Mouse (Mus musculus) urinary bladder, postnatal 25 days (tissue): ENCODE measurements around the gene Spty2d1.
A peak's percentile ranks its signal among the peaks of the same experiment; 100 is the strongest.
"Not testable (repeated sequence)": the region's sequence is repeated elsewhere in the genome, so short reads cannot be mapped to it uniquely, and the experiment has no call there.

ENCODE experiments used
- DNase-seq: peaks from one replicate; pipeline ENCODE4 v3.0.0; 2022; ENCODE audit warnings: low spot score

The Spty2d1 gene

DNA sequence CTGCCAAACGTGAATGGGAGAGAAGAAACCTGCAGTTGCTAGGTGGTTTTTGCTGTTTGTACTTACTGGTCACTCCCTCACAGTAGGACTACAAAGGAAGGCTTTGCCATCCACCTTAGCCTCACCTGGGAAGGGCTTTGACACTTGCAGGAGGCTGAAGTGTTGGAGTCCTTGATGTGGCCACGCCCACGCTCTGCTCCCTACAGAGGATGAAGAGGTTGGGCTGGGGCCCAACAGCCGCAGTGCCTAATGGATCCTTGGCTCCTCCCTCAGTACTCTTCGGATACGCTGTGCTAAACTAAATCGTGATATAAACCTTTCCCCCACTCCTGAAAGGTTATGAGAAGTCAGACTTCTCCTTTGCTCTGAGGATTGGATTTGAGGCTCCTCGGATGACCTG lies 12.7 kb upstream of the Spty2d1 start:
- DNase-seq: no peak

- no peak for DNase-seq
Observed at GRCm38 (mm10) chr7:47019641-47020040, 11.4 kb upstream of the Spty2d1 start.

- no peak for DNase-seq
Observed at GRCm38 (mm10) chr7:47017146-47017545, 8.9 kb upstream of the Spty2d1 start.

DNA sequence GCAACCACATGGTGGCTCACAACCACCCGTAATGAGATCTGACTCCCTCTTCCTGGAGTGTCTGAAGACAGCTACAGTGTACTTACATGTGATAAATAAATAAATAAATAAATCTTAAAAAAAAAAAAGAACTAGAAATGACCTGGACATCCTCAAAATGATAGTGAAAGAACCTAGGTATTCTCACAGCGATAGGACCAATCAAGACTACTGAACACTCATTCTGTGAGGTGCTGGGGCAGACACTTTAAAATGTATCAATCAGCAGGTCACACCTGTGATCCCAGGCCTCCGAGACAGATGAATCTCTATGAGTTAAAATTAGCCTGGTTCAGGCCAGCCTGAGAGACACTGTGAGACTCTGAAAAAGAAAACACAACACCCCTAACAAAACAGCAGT lies 8.4 kb upstream of the Spty2d1 start:
- no peak for DNase-seq

DNA sequence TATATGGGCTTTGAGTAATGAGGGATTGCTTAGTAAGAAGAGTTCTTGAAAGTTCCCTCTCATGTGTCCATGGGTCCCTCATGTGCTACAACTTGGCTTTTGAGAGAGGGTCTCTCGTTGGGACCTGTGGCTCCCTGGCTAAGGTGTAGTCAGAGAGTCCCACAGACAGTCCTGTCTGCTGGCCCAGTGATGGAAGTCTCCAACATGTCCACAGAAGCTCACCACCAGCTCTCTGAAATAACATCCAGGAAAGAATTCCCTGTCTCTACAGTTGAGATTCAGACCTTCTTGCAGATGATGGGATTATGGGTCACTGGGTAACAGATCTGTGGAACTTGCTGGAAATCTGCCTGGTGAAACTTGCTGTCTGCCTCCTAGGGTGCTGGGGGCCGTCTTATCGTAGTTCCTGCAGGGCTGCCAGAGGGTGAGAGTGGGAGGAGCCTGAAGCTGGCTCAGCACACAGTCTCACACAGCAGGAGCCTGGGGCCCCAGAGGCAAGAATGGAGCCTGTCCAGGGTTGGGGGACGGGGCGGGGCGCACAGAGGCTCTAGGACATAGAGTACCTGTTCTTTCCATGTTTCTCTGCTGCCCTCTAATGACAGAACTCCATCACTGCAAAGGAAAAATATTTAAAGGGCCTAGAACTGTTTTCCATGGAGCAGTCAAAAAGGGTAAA lies 7.3 kb upstream of the Spty2d1 start:
- DNase-seq: peak; percentile 60

- DNase-seq: peak; percentile 41
Observed at GRCm38 (mm10) chr7:47014564-47015389, 6.6 kb upstream of the Spty2d1 start.

GRCm38 (mm10) chr7:47013131-47013767 lies 5.0 kb upstream of the Spty2d1 start:
- no peak for DNase-seq

GRCm38 (mm10) chr7:47007818-47008167 lies 418 bp downstream of the Spty2d1 start:
- DNase-seq: no peak

DNA sequence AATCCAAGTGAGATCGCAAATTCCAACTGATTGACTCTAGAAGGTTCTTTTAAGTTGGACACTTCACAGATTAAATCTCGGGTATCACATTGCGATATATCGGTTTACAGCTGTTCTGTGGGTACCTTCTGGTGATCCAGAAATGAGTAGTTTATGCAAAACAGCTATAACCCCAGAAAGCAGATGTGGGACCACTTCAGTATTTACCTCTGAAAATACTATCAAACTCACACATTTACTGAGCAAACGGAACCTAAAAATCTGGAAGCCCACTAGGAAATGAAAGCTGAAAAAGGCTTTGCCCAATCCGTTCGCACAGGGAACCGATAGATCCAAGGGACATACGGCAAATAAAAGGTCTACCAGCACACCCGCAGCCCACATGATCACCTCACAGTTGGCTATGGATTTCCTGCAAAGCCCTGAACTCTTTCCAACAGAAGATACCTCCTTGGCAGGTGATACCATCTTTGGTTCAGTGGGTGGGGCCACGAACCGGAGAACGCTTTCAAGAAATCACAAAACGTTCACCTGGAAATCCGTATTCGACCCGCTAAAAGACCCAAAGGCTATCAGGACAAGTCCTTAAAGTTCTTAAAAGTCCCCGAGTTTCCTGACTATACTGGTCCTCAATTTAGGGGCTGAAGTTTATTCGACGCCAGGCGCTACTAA lies 966 bp downstream of the Spty2d1 start:
- DNase-seq: no peak

DNA sequence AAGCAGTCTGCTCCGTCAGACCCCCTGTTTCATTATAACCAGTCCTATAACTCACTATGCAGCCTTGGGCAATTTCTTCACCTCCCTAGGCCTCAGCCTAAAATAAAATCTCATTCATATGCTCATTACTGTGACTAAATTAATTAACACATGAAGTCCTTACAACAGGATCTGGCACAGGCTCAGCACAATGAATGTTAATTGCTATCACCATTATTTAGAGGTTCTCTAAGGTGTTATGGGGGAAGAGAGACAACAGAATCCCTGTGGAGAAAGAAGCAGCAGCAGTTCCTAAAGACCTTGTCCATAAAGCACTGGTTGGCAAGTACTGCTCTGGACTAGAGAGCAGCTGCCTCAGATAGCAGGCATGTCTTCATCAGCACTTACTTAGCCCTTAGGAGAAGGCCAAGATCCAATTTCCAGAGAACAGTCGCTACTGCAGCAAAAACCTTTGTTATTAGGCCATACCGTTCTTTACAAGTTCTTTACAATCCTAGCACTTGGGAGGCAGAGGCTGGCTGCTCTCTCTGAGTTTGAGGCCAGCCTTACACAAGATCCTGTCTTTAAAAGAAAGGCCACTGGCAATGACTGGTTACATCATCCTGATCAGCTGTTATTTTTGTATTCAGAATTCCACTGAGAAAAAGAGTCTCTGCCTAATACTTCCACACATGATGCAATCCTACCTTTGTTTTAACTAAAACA lies 4.6 kb downstream of the Spty2d1 start:
- no peak for DNase-seq

GRCm38 (mm10) chr7:47001900-47002275 lies 6.3 kb downstream of the Spty2d1 start:
- no peak for DNase-seq

DNA sequence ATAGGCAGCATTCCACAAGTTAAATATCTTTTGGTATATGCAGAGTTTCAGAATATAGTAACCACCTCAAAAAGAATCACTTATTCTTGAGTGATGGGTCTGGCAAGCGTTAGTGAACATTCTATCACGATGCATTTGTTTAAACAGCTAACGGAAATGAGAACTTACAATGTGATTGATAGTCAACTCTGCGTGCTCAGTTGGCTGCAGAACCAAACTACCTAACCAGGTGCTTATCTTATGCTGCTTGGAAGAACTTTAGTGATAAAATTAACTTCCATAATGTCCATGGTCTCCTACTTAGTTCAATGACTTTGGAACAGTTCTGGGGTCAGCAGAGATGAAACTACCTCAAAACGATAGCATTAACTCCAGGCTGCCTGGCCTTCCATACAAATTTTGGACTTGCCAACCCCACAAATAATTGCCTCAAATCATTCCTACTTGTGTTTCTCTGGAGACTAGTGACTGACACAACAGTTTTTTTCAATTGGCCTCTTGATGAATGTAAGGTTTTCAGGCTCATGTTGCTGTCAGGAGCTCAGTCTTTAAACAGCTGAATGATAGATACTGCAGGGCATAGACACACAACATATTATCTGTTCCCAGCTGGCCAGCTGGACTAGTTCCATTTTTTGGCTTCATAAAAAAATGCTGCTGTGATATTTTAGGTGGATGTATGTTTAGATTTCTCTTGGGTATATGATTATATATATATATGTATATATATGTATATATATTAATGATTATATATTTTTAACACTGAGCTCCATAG lies 6.9 kb downstream of the Spty2d1 start:
- DNase-seq: no peak

DNA sequence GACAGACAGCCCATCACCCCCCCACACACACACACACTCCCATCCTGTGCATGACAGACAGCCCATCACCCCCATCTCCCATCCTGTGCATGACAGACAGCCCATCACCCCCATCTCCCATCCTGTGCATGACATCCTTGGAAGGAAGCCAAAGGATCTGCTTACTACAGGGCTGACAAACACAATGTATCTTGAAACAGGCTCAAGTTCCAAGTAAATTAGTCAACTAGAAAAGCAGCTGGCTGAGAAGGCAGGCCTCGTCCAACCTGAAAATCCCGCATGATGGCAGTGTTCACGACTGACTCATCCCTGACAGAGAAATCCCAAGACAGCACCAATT lies 7.6 kb downstream of the Spty2d1 start:
- no peak for DNase-seq

DNA sequence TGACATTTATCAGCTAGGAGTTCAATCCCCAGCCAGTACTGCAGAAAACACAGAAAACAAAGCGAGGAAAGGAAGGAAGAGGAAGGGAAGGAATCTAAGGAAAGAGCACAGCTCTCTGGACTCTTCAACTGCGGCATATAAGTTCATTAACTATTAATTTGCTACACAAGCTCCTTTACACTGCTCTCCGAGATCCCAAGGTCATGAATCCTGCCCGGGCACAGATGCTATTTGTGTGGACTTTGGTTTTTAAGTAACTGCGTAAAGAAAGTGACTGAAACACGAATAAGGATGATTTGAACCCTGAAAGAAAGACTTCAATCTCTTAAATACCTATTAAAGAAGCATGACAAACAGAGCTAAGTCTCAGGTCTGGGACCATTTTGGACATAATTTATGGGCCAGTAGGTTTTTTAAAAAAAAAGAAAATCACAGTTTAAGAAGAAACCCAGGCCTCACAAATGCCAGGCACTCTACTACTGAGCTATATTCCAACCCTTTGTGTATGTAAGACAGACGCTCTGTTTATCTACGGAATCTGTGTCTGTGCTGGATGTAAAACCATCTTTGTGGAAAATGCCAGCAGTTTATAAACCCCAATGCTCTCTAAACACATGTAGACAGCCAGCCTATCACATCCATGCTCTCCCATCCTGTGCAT lies 8.1 kb downstream of the Spty2d1 start:
- no peak for DNase-seq

DNA sequence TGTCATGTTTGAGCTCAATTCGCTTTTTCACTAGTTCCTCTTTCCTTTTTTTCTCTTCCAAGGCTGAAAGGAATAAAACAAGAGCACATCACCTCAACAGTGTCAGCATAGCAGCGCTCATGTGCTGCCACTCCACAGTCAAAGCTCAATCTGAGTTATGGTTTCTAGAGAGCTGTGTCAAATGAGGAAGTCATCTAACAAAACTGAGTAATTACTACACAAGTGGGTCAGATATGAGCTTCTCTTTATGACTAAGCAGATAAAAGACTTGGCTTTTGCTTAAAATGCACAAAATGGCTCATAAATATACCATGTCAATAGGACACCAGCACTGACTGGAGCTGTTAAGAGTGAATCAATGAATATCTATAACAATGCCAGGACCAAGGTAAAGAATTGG lies 9.3 kb downstream of the Spty2d1 start:
- DNase-seq: no peak

GRCm38 (mm10) chr7:46997644-46998395 lies 10.4 kb downstream of the Spty2d1 start:
- no peak for DNase-seq

- DNase-seq: no peak
Observed at GRCm38 (mm10) chr7:46997008-46997407, 11.2 kb downstream of the Spty2d1 start.

DNA sequence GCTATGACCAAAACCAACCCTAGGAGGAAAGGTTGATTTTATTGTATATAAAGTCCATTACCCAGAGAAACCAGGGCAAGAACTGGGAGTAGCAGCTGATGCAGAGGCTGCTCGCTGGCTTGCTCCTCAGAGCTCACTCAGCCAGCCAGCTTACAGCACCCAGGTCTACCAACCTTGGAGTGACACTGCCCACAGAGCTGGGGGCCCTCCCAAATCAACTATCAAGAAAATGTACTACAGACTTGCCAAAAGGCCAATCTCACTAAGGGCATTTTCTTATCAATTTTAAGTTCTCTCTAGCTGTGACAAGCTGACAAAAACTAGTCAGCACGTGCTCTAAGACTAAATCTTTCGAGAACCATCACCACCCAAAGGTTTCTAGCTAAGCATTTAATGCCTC lies 12.7 kb downstream of the Spty2d1 start:
- DNase-seq: no peak

GRCm38 (mm10) chr7:46993079-46993478 lies 15.1 kb downstream of the Spty2d1 start:
- DNase-seq: no peak

DNA sequence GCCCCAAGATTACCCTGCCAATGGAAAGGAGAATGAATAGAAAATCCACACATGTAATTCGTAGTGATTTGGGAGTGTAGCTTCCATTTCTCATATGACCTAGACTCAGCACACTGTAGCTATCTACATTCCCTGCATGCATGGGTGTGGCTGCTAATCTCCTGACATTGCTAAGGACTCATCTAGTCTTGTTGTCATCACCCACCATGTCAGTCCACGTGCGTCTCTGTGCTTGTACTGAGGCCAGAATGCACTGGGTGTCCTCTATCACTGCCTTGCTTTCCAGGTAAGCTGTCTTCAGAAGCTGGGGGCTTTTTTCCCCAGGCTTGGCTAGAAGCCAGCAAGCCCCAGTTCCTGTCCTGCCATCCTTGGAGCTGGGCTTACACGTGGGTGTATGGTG lies 18.8 kb downstream of the Spty2d1 start:
- DNase-seq: not testable (repeated sequence)
